Mouse (Mus musculus) thymus, postnatal 14 days (tissue): ENCODE measurements around the gene Prkce.

Experiments used
- DNase-seq: peaks from one replicate; pipeline ENCODE4 v3.0.0; 2021

Prkce gene

GRCm38 (mm10) chr17:86266051-86266450, 98.5 kb downstream of the Prkce start:
- DNase-seq = no peak

DNA sequence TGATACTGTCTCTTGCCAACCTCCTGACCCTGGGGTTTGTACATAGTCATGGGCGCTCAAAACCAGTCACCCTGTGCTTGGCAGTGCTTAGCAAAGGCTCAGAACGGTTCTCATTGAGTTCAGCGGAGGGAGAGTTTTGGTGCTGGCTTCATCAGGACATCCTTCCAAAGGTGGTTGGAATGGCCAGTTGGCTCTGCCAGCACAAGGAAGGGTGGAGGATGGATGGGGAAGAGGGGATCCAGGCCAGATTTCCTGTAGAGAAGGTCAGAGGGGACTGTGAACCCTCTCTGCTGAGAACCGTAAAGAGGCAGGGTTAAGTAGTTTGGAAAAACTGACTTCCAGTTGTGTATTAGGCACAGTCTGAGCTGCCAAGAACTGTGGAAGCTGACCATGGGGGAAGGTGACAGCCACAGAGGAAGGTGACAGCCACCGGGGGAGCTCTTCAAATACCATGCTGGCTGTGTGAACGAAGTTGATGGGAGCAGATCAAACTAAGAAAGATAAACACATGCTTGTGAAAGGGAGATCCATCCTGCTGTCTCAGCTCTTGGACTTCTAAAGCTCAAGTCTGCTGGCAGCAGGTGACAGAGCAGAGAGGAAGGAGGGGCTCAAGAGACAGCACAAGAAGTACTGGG, 99.7 kb downstream of the Prkce start:
- peak; percentile 10 for DNase-seq

DNA sequence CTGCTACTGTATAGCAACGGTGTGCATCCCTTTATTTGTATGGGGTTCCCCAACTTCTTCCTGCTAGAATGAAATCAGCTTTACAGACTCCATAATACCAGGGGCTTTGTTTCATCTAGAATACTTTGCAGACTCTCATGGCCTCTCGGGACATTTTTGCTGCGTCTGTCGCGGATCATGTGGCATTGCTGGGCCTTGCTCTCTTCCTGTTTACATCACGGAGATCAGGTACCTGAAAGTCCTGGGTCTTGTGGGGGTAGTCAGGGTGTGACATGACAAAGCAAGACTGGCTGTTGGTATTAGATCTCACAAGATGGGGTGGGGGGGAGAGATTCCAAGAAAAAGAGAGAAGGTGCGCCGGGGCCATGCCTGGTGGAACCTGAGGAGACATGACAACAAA, 102.1 kb downstream of the Prkce start:
- DNase-seq = no peak

GRCm38 (mm10) chr17:86270523-86270922, 102.9 kb downstream of the Prkce start:
- DNase-seq = no peak

- no peak for DNase-seq
Observed at GRCm38 (mm10) chr17:86271277-86271676, 103.7 kb downstream of the Prkce start.

- DNase-seq = no peak
Observed at GRCm38 (mm10) chr17:86272961-86273360, 105.4 kb downstream of the Prkce start.

- DNase-seq = no peak
Observed at GRCm38 (mm10) chr17:86273566-86274349, 106.2 kb downstream of the Prkce start.

DNA sequence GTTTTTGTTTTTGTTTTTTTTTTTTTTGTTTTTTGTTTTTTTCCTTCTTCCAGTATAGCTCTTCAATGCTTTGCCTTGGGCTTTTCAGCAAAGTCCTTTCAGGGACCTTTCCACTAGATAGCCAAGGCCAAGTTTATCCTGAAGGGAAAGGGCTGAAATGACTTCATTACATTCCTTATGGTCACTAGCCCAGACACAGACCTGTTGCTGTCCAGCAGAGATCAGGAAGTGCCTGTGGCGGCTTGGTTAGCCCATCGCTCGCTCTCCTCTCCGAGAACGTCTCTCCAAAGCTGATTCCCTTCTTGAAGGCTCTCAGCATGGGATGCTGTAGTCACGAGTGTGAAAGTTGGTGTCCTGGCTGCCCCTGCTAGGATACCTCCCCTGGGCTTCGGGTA, 106.8 kb downstream of the Prkce start:
- DNase-seq = no peak

- no peak for DNase-seq
Observed at GRCm38 (mm10) chr17:86276381-86276780, 108.8 kb downstream of the Prkce start.

DNA sequence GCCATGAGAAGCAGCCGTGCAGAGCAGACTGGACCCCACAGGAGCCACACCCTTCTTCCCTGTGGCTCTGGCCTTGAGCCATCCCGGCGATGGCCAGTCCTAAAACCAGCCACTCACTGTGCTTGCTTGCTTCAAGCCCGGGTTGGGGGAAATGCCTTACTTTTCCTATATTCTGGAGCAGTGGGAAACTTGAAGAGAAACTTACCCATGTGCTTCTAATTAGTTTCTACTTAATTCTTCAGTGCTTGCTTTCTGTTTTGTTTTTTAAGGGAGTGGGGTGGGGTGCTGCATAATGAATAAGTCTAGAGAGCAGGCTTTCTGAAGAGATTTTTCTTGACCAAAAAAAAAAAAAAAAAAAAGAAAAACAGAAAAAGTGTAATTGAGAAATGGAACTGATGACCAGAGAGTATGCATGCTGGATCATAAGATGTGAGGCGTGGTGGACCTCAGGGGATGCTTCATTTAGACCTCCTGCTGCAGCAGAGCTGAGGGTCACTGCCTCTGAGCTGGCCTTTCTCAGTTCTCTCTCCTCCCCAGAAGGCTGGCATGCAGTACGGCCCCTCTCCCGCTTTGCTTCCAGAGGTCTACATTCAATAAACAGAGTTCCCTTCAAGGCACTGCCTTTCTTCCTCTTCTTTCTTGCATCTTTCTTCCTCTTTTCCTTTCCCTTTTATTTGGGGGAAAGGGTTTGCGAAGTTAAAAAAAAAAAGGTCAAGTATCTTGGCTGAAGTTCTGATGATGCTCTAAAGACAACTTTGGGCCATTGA, 109.6 kb downstream of the Prkce start:
- DNase-seq = no peak

DNA sequence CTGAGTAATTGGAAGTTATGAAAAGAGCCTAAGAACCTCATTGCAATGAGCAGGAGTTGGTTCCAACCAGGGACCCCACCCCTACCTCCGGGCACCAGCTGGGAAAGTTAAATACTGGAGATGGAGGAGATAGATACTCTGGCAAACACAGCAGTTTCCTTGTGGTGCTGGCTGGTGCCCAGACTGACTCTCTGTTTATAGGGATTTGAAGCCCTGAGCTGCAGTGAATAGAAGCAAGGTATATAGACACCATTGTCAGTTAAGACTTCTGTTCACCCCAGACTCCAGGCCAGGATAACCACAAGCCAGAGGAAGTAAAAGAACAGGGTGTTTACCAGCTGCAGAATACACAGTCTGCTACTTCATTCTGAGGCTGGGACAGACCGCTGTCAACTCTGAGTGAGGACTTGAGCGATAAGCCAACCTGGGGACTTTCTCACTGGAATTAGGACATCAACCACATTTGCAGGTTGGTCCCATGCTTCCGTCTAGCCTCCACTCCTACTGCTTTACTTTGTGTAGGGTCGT, 110.5 kb downstream of the Prkce start:
- peak; percentile 16 for DNase-seq

DNA sequence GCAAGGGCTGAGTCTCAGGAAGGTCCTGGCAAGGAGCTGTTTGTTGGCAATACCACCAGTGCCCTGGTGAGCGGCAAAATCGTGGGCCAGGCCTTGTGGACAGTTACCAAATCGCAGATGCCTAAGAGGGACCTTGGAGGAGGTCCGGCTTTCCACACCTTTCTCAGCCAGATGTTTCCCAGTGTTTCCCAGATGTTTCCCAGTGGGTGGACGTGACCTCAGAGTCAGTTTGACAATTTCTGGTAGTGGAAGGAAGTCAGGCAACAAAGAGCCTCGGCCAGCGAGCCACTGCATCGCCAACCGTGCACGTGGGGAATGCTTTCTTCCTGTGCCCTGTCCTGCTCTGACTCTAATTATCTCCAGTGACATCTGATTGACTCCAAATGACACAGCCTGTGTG, 112.2 kb downstream of the Prkce start:
- no peak for DNase-seq

DNA sequence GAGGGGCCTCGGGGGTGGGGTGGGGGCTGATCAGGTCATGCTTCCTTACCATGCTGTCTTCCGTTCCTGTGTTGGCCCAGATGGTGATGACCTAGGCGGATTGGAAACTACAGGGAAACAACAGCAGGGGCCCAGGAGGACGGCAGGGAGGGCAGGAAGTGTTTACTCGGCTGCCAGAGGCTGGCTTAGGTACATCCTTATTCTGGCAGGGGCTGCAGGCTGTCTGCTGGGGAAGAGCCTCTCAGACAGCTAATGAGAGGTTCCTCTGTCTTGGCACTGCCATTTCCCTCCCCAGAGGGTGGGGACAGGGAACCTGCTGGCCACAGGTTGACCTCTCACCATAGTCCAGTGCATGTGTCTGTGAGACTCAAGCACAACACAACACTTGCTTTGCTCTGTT, 116.2 kb downstream of the Prkce start:
- no peak for DNase-seq

- DNase-seq = no peak
Observed at GRCm38 (mm10) chr17:86285058-86285457, 117.5 kb downstream of the Prkce start.

GRCm38 (mm10) chr17:86286747-86287271, 119.2 kb downstream of the Prkce start:
- no peak for DNase-seq

DNA sequence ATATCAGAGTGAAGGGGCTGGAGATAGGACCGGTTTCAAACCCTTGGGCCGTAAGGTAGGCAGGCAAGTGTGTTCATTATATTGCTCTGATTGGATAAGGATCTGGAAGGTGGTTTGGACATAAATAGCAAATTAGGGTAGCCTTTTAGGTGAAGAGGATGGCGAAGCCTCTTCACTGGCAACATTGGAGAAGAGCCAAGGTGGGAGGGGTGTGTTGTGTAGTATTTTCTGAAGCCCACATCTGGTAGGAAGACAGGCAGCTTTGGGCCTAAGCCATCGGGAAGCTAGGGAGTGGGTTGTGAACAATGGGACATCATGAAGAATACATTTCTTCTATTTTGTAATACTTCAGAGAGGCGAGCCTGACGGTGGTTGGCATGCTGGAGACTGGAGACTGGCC, 125.1 kb downstream of the Prkce start:
- DNase-seq = no peak

DNA sequence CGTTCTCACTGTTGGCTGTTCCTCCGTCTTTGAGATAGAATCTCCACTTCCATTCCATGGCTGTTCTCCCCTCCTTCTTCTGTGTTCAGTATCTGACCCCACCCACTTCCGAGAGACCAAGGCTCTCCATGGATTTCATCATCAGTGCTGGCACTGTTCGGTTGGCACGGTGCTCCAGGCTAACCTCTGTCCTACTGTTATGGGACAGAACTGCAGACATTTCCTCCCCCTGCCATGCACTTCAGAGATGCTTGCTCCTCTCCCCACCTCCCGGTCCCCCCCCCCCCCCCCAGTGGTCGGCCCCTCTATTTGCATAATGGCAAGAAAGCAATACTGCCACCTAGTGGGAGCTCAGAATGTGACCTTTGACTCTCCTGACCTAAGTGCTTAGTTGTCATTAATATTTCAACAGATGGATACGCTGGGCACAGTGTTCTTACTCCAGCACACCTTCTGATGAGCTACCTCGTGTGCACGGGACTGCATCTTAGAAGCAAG, 125.7 kb downstream of the Prkce start:
- DNase-seq = peak; percentile 77

GRCm38 (mm10) chr17:86299576-86299975, 132.0 kb downstream of the Prkce start:
- DNase-seq = peak; percentile 23

- peak; percentile 56 for DNase-seq
Observed at GRCm38 (mm10) chr17:86300774-86301595, 133.4 kb downstream of the Prkce start.

GRCm38 (mm10) chr17:86302266-86302665, 134.7 kb downstream of the Prkce start:
- no peak for DNase-seq

DNA sequence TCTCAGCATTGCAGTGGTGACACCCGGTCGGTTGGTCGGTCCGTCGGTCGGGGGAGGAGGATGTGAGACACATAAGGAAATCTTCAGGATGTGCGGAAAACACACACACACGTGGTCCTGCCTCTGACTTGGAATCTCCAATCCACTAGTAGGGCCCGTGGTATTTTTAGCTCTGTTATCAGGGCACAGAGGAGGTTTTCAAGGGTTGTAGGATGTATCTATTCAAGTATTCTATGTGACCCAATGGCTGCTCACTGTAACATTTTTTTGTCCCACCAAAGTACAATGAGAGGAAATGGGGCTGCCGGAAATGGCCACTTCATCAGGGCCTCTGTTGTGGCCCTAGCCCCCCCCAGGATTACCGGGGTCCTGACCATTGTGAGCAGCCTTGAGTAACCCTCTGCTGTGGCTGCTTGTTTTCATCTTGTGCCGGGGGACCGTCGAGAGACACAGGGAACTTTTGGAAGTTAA, 135.3 kb downstream of the Prkce start:
- no peak for DNase-seq
